Mouse (Mus musculus) embryonic facial prominence, embryonic 14.5 days (tissue): ENCODE measurements around the gene Myoz2. TPM values are rescaled to one million over a fixed set of nuclear protein-coding genes. Genes with fewer than 3 reads are reported as not detected.

ENCODE experiments used
- ATAC-seq: fragments of 200-750 bp; cut with Nextera tagmentation; 2 replicates; pipeline ENCODE4 v1.8.0; 2017; ENCODE audit warnings: low read depth, moderate number of reproducible peaks, moderate TSS enrichment
- DNase-seq: peaks from one replicate; pipeline ENCODE4 v3.0.0-alpha.2; 2015; ENCODE audit warnings: low spot score
- H3K27ac ChIP-seq: fragments of 300-500 bp; sonication (generic); replicated peaks from 2 replicates; pipeline ENCODE4 v1.5.1; 2014; ENCODE audit warnings: low read depth, mild to moderate bottlenecking, low read length, moderate library complexity
- H3K27me3 ChIP-seq: fragments of 300-500 bp; sonication (generic); replicated peaks from 2 replicates; pipeline ENCODE4 v1.6.1; 2014; ENCODE audit warnings: low read length; ENCODE audit not compliant: control insufficient read depth, insufficient read depth
- H3K36me3 ChIP-seq: fragments of 300-500 bp; sonication (generic); 2 replicates; pipeline ENCODE4 v1.6.1; 2014; ENCODE audit warnings: low read length, mixed read lengths; ENCODE audit not compliant: control insufficient read depth, insufficient read depth
- H3K4me1 ChIP-seq: fragments of 300-500 bp; sonication (generic); 2 replicates; pipeline ENCODE4 v1.6.1; 2014; ENCODE audit warnings: antibody characterized with exemption, low read length; ENCODE audit not compliant: control insufficient read depth, insufficient read depth
- H3K4me2 ChIP-seq: fragments of 300-500 bp; sonication (generic); 2 replicates; pipeline ENCODE4 v1.6.1; 2014; ENCODE audit warnings: low read depth, mild to moderate bottlenecking, low read length, moderate library complexity, mixed read lengths
- H3K4me3 ChIP-seq: fragments of 300-500 bp; sonication (generic); 2 replicates; pipeline ENCODE4 v1.5.1; 2014; ENCODE audit warnings: low read depth, mild to moderate bottlenecking, low read length
- H3K9ac ChIP-seq: fragments of 300-500 bp; sonication (generic); 2 replicates; pipeline ENCODE4 v1.6.1; 2014; ENCODE audit warnings: low read depth, mild to moderate bottlenecking, low read length, moderate library complexity, mixed read lengths
- H3K9me3 ChIP-seq: fragments of 300-500 bp; sonication (generic); 2 replicates; pipeline ENCODE4 v1.6.1; 2016; ENCODE audit warnings: low read length; ENCODE audit not compliant: control insufficient read depth
- WGBS: fragments of 180-500 bp; shearing (Covaris S2); extraction: QIAGEN DNeasy Blood & Tissue Kit; methylation state at CpG from one replicate; pipeline ENCODE4 v1.1.7; 2014; 5-methylcytosine and 5-hydroxymethylcytosine counted together
- microRNA-seq: library from miRNA; unstranded; fragments of <30 nt; microRNA quantifications from one replicate; pipeline ENCODE4, GENCODE M21; 2016; ENCODE audit warnings: borderline number of aligned reads
- polyA plus RNA-seq: library from polyadenylated mRNA; unstranded; fragments of >200 nt; fragmentation: Nextera tagmentation; extraction: Ambion mirVana; gene quantifications from 2 replicates; pipeline ENCODE4 v1.2.1, GENCODE M21; 2014

Myoz2 gene
- polyA plus RNA-seq, 1 experiment from 2014 or later: 94.7 TPM

GRCm38 (mm10) chr3:122972126-122972822 is 62.5 kb downstream of the Myoz2 start:
- WGBS: 39% methylated on average over 3 of the region's 3 CpGs

DNA sequence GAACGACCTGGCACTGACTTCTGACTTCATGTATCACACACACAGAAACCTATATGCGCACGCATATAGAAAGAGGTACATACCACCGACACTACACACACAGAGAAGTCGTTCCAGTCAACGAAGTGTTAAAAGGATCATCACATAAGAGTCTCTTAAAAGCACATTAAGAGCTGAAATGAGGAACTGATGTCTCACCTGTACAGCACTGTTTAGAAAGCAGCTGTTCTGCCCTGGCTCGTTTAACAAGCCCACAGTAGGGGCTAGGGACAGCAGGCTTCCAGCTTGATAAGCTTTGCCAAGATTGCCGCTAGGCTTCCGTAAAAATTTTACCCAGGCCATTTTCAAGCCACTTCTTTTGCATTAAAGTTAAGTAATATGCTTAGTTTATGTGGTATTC is 66.4 kb downstream of the Myoz2 start:
- Histone ChIP-seq H3K4me2 (no peak overlapping the region), H3K4me1 (no peaks in the 10 kb centered on the region), H3K27ac (no peak overlapping the region), H3K9me3 (no peaks in the 10 kb centered on the region), H3K4me3 (no peak overlapping the region), H3K9ac (no peak overlapping the region), H3K36me3 (peaks cover 11% of the 10 kb centered on the region; the same call in 1 of the 2 replicates), H3K27me3 (no peaks in the 10 kb centered on the region)
- WGBS: 84% methylated on average over 9 of the region's 9 CpGs
- DNase-seq (no peak), ATAC-seq (no peak)

More at GRCm38 (mm10) chr3:122972126-122972822, 62.5 kb downstream of the Myoz2 start:
- DNase-seq: no peak
- H3K27me3 ChIP-seq: no peaks in the 10 kb centered on the region
- H3K36me3 ChIP-seq: peaks cover 11% of the 10 kb centered on the region; the same call in 1 of the 2 replicates
- H3K9ac ChIP-seq: no peak overlapping the region
- no peaks in the 10 kb centered on the region for H3K9me3 ChIP-seq
- no peak overlapping the region for H3K4me3 ChIP-seq
- no peaks in the 10 kb centered on the region for H3K4me1 ChIP-seq
- no peak overlapping the region for H3K4me2 ChIP-seq
- H3K27ac ChIP-seq: no peak overlapping the region
- no peak for ATAC-seq

DNA sequence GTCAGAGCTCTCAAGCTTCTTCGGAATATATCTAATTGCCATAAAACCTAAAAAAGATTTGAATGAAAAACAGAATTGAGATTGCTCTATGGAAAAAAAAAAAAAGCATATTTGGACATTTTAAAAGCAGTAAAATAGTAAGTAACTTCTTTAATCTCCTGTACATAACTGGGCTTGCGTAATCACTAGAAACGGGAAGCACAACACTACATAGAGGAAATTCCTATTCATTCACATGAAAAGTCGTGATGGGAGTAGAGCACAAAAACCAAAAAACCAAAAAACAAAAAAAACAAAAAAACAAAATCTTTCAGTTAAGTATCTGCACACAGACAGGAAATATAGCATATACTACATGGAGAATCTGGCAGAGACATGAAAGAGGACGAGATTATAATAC is 70.5 kb downstream of the Myoz2 start:
- Histone ChIP-seq H3K4me3 (no peak overlapping the region), H3K27ac (no peak overlapping the region), H3K4me2 (no peak overlapping the region), H3K9ac (no peak overlapping the region), H3K36me3 (peaks cover 15% of the 10 kb centered on the region; the same call in 1 of the 2 replicates), H3K4me1 (no peaks in the 10 kb centered on the region), H3K9me3 (no peaks in the 10 kb centered on the region), H3K27me3 (no peaks in the 10 kb centered on the region)
- DNase-seq (no peak), ATAC-seq (no peak)
- WGBS: 83% methylated on average over 5 of the region's 5 CpGs

Small RNA genes within 50 kb of the gene (microRNA-seq; reads per million reads assigned to microRNA genes)
- gene Gm22066: not detected

Other genes starting within 250 kb of the Myoz2 start
- not detected in 2 replicates for gene Fabp2, start 139.9 kb downstream of the Myoz2 start, polyA plus RNA-seq
- not detected in 2 replicates for gene Gm10959, start 115.7 kb downstream of the Myoz2 start, polyA plus RNA-seq
- gene 1810037I17Rik, start 110.8 kb downstream of the Myoz2 start, polyA plus RNA-seq: 95.5 and 109 TPM in 2 replicates
- 7.7 and 8.1 TPM in 2 replicates for gene Usp53, start 50.5 kb downstream of the Myoz2 start, polyA plus RNA-seq
- 9.7 and 12.8 TPM in 2 replicates for gene Synpo2, start 201.1 kb upstream of the Myoz2 start, polyA plus RNA-seq
- 125 and 128 TPM in 2 replicates for gene Sec24d, start 232.4 kb upstream of the Myoz2 start, polyA plus RNA-seq